Mouse (Mus musculus) monocyte, adult 5-6 weeks (primary cell): Measurements from ENCODE around the gene Rtn4r. TPM values are rescaled to one million over a fixed set of nuclear protein-coding genes. Genes with fewer than 3 reads are reported as not detected.
"Not testable (repeated sequence)": the region's sequence is repeated elsewhere in the genome, so short reads cannot be mapped to it uniquely, and the experiment has no call there.

ENCODE experiments used
- ATAC-seq: fragments of 153-309, 156-312 bp; replicated peaks from 2 replicates; pipeline ENCODE4 v1.8.0; 2017; ENCODE audit warnings: mild to moderate bottlenecking; ENCODE audit not compliant: low TSS enrichment, insufficient number of reproducible peaks, severe bottlenecking, poor library complexity, low FRiP score
- total RNA-seq: library from RNA; stranded (forward); fragments of 200-1000, 200-491, 200-594 nt; gene quantifications from 3 replicates; pipeline ENCODE4 v1.2.3, GENCODE M21; 2017

The Rtn4r gene
- total RNA-seq, 1 experiment from 2014 or later, result 0.38 TPM

GRCm38 (mm10) chr16:18176758-18177157, 49.3 kb downstream of the Rtn4r start:
- ATAC-seq, result no peak

GRCm38 (mm10) chr16:18179591-18179990, 52.1 kb downstream of the Rtn4r start:
- no peak for ATAC-seq

GRCm38 (mm10) chr16:18181398-18181797, 54.0 kb downstream of the Rtn4r start:
- ATAC-seq, result no peak

- ATAC-seq, result no peak
Measured at GRCm38 (mm10) chr16:18182766-18183165, 55.3 kb downstream of the Rtn4r start.

GRCm38 (mm10) chr16:18185715-18186449, 58.4 kb downstream of the Rtn4r start:
- no peak for ATAC-seq

GRCm38 (mm10) chr16:18186798-18187197, 59.4 kb downstream of the Rtn4r start:
- no peak for ATAC-seq

GRCm38 (mm10) chr16:18187221-18187620, 59.8 kb downstream of the Rtn4r start:
- no peak for ATAC-seq

GRCm38 (mm10) chr16:18191006-18191405, 63.6 kb downstream of the Rtn4r start:
- no peak for ATAC-seq

GRCm38 (mm10) chr16:18194208-18194985, 67.0 kb downstream of the Rtn4r start:
- ATAC-seq, result no peak

GRCm38 (mm10) chr16:18195068-18195467, 67.6 kb downstream of the Rtn4r start:
- no peak for ATAC-seq

- not testable (repeated sequence) for ATAC-seq
Measured at GRCm38 (mm10) chr16:18195561-18195960, 68.1 kb downstream of the Rtn4r start.

- no peak for ATAC-seq
Measured at GRCm38 (mm10) chr16:18197881-18198280, 70.4 kb downstream of the Rtn4r start.

GRCm38 (mm10) chr16:18198365-18199098, 71.1 kb downstream of the Rtn4r start:
- ATAC-seq, result no peak

- ATAC-seq, result no peak
Measured at GRCm38 (mm10) chr16:18200062-18200461, 72.6 kb downstream of the Rtn4r start.

- ATAC-seq, result no peak
Measured at GRCm38 (mm10) chr16:18201620-18202019, 74.2 kb downstream of the Rtn4r start.

Other genes with a start within 250 kb of the Rtn4r start
- 2.1 to 2.9 TPM (median 2.5 TPM) in 3 replicates for gene Gm20518, start 236.0 kb upstream of the Rtn4r start, total RNA-seq
- gene Tssk1, start 233.4 kb upstream of the Rtn4r start, total RNA-seq, result 0.67 TPM in 1 of 3 replicates, not detected in the others
- gene Dgcr2, start 229.1 kb upstream of the Rtn4r start, total RNA-seq, result 24.9 to 38.2 TPM (median 37.0 TPM) in 3 replicates
- 2.2 TPM in 1 of 3 replicates, not detected in the others for gene Tssk2, start 229.0 kb upstream of the Rtn4r start, total RNA-seq
- gene Ess2, start 216.3 kb upstream of the Rtn4r start, total RNA-seq, result 35.2 to 48.5 TPM (median 39.7 TPM) in 3 replicates
- not detected in 3 replicates for gene Gsc2, start 212.6 kb upstream of the Rtn4r start, total RNA-seq
- 28.5 to 36.6 TPM (median 33.8 TPM) in 3 replicates for gene Slc25a1, start 199.4 kb upstream of the Rtn4r start, total RNA-seq
- not detected in 3 replicates for gene Vpreb2, start 147.2 kb upstream of the Rtn4r start, total RNA-seq
- 0.67 to 3.5 TPM (median 1.3 TPM) in 3 replicates for gene Dgcr6, start 74.8 kb upstream of the Rtn4r start, total RNA-seq
- 6.4 to 11.0 TPM (median 7.1 TPM) in 3 replicates for gene Prodh, start 37.4 kb upstream of the Rtn4r start, total RNA-seq
- gene Ccdc188, start 90.2 kb downstream of the Rtn4r start, total RNA-seq, result not detected in 3 replicates
- gene Zdhhc8, start 107.5 kb downstream of the Rtn4r start, total RNA-seq, result 0.76 to 6.5 TPM (median 1.2 TPM) in 3 replicates
- 78.5 to 79.6 TPM (median 79.2 TPM) in 3 replicates for gene Trmt2a, start 121.0 kb downstream of the Rtn4r start, total RNA-seq
- 90.8 to 134 TPM (median 92.1 TPM) in 3 replicates for gene Ranbp1, start 121.1 kb downstream of the Rtn4r start, total RNA-seq
- 4.2 TPM in 1 of 3 replicates, not detected in the others for gene Gm49776, start 130.7 kb downstream of the Rtn4r start, total RNA-seq
- 33.6 to 45.3 TPM (median 37.4 TPM) in 3 replicates for gene Dgcr8, start 161.6 kb downstream of the Rtn4r start, total RNA-seq
- 15.3 to 37.3 TPM (median 31.7 TPM) in 3 replicates for gene Tango2, start 220.5 kb downstream of the Rtn4r start, total RNA-seq
- 1.4 to 2.2 TPM (median 1.7 TPM) in 3 replicates for gene Arvcf, start 220.5 kb downstream of the Rtn4r start, total RNA-seq